Mouse (Mus musculus): ENCODE measurements around the gene Psap. TPM values are rescaled to one million over a fixed set of nuclear protein-coding genes. Genes with fewer than 3 reads are reported as not detected.
A peak's percentile ranks its signal among the peaks of the same experiment; 100 is the strongest.

Gene Psap
- polyA plus RNA-seq, 1 experiment from 2014 or later, result 69.5 TPM

DNA sequence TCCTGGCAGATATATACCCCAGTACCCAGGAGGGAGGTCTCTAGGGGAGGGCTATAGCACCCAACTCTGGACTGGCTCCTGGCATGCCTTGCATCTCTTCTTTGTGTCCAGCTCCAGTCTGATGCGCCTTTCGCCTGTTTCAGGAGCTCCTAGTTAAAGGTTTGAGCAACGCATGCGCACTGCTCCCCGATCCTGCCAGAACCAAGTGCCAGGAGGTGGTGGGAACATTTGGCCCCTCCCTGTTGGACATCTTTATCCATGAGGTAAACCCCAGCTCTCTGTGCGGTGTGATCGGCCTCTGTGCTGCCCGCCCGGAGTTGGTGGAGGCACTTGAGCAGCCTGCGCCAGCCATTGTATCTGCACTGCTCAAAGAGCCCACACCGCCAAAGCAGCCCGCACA lies 22.2 kb downstream of the Psap start:
- H3K4me2 ChIP-seq (replicated peaks; ENCODE audit: low read depth, low read length), result no peak overlapping the region
- WGBS, result 97% methylated on average over 12 of the region's 12 CpGs
- H3K9me3 ChIP-seq (ENCODE audit: control insufficient read depth, low read length), result no peaks in the 10 kb centered on the region
- no peak overlapping the region for H3K4me3 ChIP-seq (ENCODE audit: low read length)
- no peak for ATAC-seq (ENCODE audit: low FRiP score, low TSS enrichment)
- no peak overlapping the region for H3K9ac ChIP-seq (ENCODE audit: low read depth, low read length)
- H3K27ac ChIP-seq (ENCODE audit: low read depth, low read length), result no peak overlapping the region
- peaks cover 76% of the 10 kb centered on the region for H3K36me3 ChIP-seq (ENCODE audit: control insufficient read depth, insufficient read depth, low read length)
- H3K4me1 ChIP-seq (ENCODE audit: control insufficient read depth, insufficient read depth, low read length), result no peaks in the 10 kb centered on the region
- H3K27me3 ChIP-seq (ENCODE audit: control insufficient read depth, insufficient read depth, low read length), result no peaks in the 10 kb centered on the region

DNA sequence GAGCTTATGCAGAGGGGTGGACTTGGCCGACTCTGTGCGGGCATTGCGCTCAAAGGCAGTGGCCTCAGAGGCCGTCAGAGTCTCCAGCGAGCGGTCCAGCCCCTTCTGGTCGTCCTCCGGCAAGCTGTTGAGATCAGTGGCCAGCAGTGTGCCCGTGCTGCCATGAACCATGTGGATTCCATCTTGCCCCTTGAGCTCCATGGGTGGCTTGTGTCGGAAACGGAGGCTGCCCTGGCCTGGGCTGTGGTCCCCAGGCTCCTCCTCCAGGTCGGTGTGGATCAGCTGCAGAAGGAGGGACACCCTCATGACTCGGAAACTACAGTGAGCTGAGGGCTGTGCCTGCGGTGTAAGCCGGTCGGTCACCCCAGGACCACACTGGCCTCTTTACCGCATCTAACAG lies 26.0 kb downstream of the Psap start:
- peaks cover 48% of the 10 kb centered on the region for H3K36me3 ChIP-seq (ENCODE audit: control insufficient read depth, insufficient read depth, low read length)
- H3K4me1 ChIP-seq (ENCODE audit: control insufficient read depth, insufficient read depth, low read length), result no peaks in the 10 kb centered on the region
- H3K9ac ChIP-seq (ENCODE audit: low read depth, low read length), result no peak overlapping the region
- H3K27me3 ChIP-seq (ENCODE audit: control insufficient read depth, insufficient read depth, low read length), result no peaks in the 10 kb centered on the region
- H3K4me3 ChIP-seq (ENCODE audit: low read length), result no peak overlapping the region
- H3K9me3 ChIP-seq (ENCODE audit: control insufficient read depth, low read length), result no peaks in the 10 kb centered on the region
- no peak overlapping the region for H3K27ac ChIP-seq (ENCODE audit: low read depth, low read length)
- no peak for ATAC-seq (ENCODE audit: low FRiP score, low TSS enrichment)
- WGBS, result 85% methylated on average over 17 of the region's 17 CpGs
- no peak overlapping the region for H3K4me2 ChIP-seq (replicated peaks; ENCODE audit: low read depth, low read length)

DNA sequence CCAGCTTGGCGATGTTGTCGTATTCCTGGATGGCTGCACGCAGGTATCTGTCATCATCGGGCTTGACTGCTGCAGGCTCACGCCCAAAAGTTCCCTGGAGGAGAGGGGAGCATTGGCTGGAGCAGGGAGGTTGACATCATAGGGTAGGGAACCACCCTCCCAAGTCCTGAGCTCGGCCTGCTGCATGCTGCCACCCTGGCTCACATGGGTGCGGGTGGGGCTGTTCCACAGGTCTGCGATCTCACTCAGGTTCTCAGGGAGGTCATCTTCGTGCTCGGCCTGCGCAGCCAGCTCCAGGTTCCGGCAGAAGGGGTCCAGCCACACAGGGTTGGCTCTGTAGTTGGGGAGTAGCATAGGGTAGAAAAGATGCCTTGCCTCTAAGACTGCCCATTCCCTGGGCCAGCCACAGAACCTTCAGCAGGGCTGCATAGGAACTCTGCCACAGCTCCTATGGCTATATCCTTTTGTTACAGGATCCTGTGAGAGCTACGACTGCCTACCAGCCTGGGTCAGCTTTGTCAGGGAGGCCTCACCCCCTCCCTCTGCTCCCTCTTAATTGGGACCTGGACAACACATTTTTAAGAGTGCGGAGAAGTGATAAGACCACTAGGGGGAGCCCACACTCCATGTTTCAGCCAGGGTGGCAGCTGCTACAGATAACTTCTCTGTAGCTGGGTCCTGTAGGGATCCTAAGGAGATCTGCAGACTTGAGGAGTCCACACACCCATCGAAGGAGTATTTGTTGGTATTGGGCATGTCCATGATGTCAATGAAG lies 27.6 kb downstream of the Psap start:
- Histone ChIP-seq H3K9me3 (ENCODE audit: control insufficient read depth, low read length) (no peaks in the 10 kb centered on the region), H3K4me3 (ENCODE audit: low read length) (no peak overlapping the region), H3K27ac (ENCODE audit: low read depth, low read length) (no peak overlapping the region), H3K27me3 (ENCODE audit: control insufficient read depth, insufficient read depth, low read length) (no peaks in the 10 kb centered on the region), H3K36me3 (ENCODE audit: control insufficient read depth, insufficient read depth, low read length) (peaks cover 32% of the 10 kb centered on the region), H3K4me2 (replicated peaks; ENCODE audit: low read depth, low read length) (no peak overlapping the region), H3K4me1 (ENCODE audit: control insufficient read depth, insufficient read depth, low read length) (no peaks in the 10 kb centered on the region), H3K9ac (ENCODE audit: low read depth, low read length) (no peak overlapping the region)
- peak; percentile 44; the same call in 1 of the 2 replicates for ATAC-seq (ENCODE audit: low FRiP score, low TSS enrichment)
- 65% methylated on average over 15 of the region's 15 CpGs for WGBS

DNA sequence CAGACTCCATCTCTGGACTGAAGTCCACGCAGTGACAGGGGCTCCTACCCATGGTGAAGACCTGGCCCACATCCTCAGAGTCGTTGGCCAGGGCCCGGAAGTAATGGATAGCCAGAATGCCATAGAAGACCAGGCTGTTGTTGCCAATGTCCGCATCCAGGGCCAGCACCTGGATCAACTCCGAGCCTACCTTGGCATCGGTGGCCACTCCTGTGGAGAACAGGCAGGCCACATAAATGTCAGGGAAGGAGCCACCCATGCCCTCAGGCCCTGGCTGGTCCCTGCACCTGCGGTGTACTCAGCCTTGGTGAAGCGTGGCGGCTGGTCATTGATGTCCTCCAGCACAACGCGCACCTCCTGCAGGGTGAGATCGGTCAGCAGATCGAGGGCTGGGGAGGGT lies 33.2 kb downstream of the Psap start:
- no peaks in the 10 kb centered on the region for H3K9me3 ChIP-seq (ENCODE audit: control insufficient read depth, low read length)
- H3K4me2 ChIP-seq (replicated peaks; ENCODE audit: low read depth, low read length), result no peak overlapping the region
- H3K36me3 ChIP-seq (ENCODE audit: control insufficient read depth, insufficient read depth, low read length), result no peaks in the 10 kb centered on the region
- H3K27ac ChIP-seq (ENCODE audit: low read depth, low read length), result no peak overlapping the region
- H3K9ac ChIP-seq (ENCODE audit: low read depth, low read length), result no peak overlapping the region
- H3K4me1 ChIP-seq (ENCODE audit: control insufficient read depth, insufficient read depth, low read length), result no peaks in the 10 kb centered on the region
- 76% methylated on average over 13 of the region's 13 CpGs for WGBS
- no peak for ATAC-seq (ENCODE audit: low FRiP score, low TSS enrichment)
- no peaks in the 10 kb centered on the region for H3K27me3 ChIP-seq (ENCODE audit: control insufficient read depth, insufficient read depth, low read length)
- no peak overlapping the region for H3K4me3 ChIP-seq (ENCODE audit: low read length)

DNA sequence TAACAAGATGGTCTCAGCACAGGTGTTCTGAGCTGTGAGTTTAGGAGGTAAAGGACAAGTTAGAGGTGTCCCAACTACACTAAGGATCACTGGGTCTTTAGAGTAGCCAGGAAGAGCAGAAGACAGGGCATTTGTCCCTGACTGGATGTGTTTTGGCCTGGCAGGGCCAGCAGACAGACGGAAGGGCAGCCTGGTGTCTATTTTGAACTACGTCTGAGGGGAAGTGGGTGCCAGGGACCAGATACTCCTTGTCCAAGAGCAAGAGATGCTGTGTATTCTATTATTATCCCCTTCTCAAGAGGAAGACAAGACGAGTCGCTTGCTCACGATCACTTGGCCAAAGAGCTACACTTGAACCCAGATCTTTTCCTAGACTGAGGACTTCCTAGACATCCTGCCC lies 36.2 kb downstream of the Psap start:
- no peak overlapping the region for H3K27ac ChIP-seq (ENCODE audit: low read depth, low read length)
- no peaks in the 10 kb centered on the region for H3K9me3 ChIP-seq (ENCODE audit: control insufficient read depth, low read length)
- WGBS, result 89% methylated on average over 5 of the region's 5 CpGs
- no peak overlapping the region for H3K4me2 ChIP-seq (replicated peaks; ENCODE audit: low read depth, low read length)
- ATAC-seq (ENCODE audit: low FRiP score, low TSS enrichment), result no peak
- no peak overlapping the region for H3K9ac ChIP-seq (ENCODE audit: low read depth, low read length)
- no peaks in the 10 kb centered on the region for H3K4me1 ChIP-seq (ENCODE audit: control insufficient read depth, insufficient read depth, low read length)
- no peak overlapping the region for H3K4me3 ChIP-seq (ENCODE audit: low read length)
- no peaks in the 10 kb centered on the region for H3K27me3 ChIP-seq (ENCODE audit: control insufficient read depth, insufficient read depth, low read length)
- H3K36me3 ChIP-seq (ENCODE audit: control insufficient read depth, insufficient read depth, low read length), result no peaks in the 10 kb centered on the region

DNA sequence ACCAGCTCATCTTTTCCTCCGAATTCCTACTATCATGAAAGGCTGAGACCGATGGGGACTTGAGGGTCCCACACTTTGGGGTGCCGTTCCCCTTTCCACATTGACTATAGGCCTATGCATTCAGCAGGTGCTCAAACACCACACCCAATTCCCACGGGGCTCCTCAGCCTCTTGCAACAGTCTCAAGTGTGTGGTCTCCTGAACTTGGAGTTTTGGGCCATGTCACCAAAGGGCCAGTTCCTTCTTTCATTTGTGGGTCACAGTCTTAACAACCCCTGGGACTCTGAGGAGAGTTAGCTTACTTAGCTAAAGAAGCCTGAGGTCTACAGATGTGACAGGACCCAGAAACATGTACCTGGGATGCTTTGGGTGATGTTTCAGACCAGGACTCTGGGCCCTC lies 38.7 kb downstream of the Psap start:
- 92% methylated on average over 4 of the region's 4 CpGs for WGBS
- Histone ChIP-seq H3K4me1 (ENCODE audit: control insufficient read depth, insufficient read depth, low read length) (no peaks in the 10 kb centered on the region), H3K9ac (ENCODE audit: low read depth, low read length) (no peak overlapping the region), H3K36me3 (ENCODE audit: control insufficient read depth, insufficient read depth, low read length) (no peaks in the 10 kb centered on the region), H3K4me3 (ENCODE audit: low read length) (no peak overlapping the region), H3K9me3 (ENCODE audit: control insufficient read depth, low read length) (no peaks in the 10 kb centered on the region), H3K27me3 (ENCODE audit: control insufficient read depth, insufficient read depth, low read length) (no peaks in the 10 kb centered on the region), H3K27ac (ENCODE audit: low read depth, low read length) (no peak overlapping the region), H3K4me2 (replicated peaks; ENCODE audit: low read depth, low read length) (no peak overlapping the region)
- no peak for ATAC-seq (ENCODE audit: low FRiP score, low TSS enrichment)

DNA sequence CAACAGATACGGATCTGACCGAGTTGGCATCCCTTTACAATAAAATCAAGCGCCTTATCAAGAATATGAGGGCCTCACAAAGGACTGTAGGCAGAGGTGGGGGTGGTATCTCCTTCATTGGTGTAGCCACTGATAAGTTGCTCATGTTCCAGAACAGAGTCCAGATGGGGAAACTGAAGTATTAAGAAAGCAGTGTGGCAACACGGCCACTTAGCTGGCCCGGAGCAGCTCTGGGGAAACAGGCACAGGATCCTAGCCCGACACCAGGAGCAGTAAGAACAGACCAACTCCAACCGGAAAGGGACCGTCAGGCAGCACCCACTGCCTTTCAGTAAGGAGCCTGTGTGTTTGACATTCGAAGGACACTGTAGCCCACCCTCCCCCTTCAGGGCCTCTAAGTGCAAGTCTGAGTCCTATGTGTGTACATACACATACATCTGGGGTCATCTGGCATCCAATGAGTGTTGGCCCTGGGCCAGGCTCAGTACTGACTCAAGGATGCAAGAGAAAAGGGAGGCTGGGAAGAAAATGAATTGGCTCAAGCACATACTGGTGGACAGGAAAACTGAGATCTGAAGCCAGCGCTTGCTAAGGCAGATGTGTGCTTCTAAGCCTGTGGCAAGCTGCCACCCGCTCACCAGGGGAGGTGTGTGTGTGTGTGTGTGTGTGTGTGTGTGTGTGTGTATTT lies 51.7 kb downstream of the Psap start:
- ATAC-seq (ENCODE audit: low FRiP score, low TSS enrichment), result no peak
- Histone ChIP-seq H3K4me2 (replicated peaks; ENCODE audit: low read depth, low read length) (no peak overlapping the region), H3K9me3 (ENCODE audit: control insufficient read depth, low read length) (no peaks in the 10 kb centered on the region), H3K4me3 (ENCODE audit: low read length) (no peak overlapping the region), H3K27ac (ENCODE audit: low read depth, low read length) (no peak overlapping the region), H3K36me3 (ENCODE audit: control insufficient read depth, insufficient read depth, low read length) (no peaks in the 10 kb centered on the region), H3K27me3 (ENCODE audit: control insufficient read depth, insufficient read depth, low read length) (no peaks in the 10 kb centered on the region), H3K9ac (ENCODE audit: low read depth, low read length) (no peak overlapping the region), H3K4me1 (ENCODE audit: control insufficient read depth, insufficient read depth, low read length) (no peaks in the 10 kb centered on the region)
- WGBS, result 71% methylated on average over 11 of the region's 11 CpGs

DNA sequence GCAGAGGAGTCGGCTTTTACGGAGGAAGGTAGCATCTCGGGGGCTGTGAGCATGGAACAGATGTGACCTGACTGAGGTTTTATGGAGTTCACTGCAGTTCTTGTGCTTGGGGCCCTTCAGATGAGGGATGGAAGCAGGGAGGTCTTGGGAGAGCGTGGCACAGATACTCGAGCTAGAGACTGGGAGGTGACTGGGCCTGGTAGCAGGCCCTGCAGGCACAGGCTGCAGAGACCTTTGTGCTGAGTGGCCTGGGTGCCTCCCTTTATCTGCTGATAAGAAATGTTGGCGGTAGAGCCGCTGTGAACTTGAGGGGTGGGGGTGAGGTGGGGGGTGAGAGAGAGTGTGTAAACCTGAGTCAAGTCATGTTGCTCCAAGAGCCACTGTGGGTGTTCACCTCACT lies 57.2 kb downstream of the Psap start:
- no peak overlapping the region for H3K27ac ChIP-seq (ENCODE audit: low read depth, low read length)
- no peaks in the 10 kb centered on the region for H3K36me3 ChIP-seq (ENCODE audit: control insufficient read depth, insufficient read depth, low read length)
- ATAC-seq (ENCODE audit: low FRiP score, low TSS enrichment), result no peak
- H3K9ac ChIP-seq (ENCODE audit: low read depth, low read length), result no peak overlapping the region
- H3K4me2 ChIP-seq (replicated peaks; ENCODE audit: low read depth, low read length), result no peak overlapping the region
- no peaks in the 10 kb centered on the region for H3K4me1 ChIP-seq (ENCODE audit: control insufficient read depth, insufficient read depth, low read length)
- 69% methylated on average over 7 of the region's 7 CpGs for WGBS
- H3K4me3 ChIP-seq (ENCODE audit: low read length), result no peak overlapping the region
- H3K9me3 ChIP-seq (ENCODE audit: control insufficient read depth, low read length), result no peaks in the 10 kb centered on the region; the same call in 1 of the 2 replicates
- H3K27me3 ChIP-seq (ENCODE audit: control insufficient read depth, insufficient read depth, low read length), result no peaks in the 10 kb centered on the region

DNA sequence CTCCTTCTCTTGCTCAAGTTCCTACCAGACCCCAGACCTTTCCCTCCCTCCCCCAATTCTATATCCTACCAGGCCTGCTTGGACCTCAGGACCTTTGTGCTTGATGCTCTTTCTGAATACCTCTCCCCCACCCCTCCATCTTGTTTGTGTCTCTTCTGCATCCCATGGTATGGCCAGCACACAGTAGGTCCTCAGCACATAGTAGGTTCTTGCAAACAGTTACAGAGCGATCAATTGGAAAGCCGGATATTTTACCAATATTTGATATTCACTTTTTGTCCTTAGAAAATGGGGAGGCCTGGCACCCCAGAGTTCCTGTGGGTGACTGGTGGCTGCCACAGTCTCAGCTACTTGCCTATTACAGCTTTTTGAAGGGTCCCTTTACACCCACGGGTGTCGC lies 57.6 kb downstream of the Psap start:
- Histone ChIP-seq H3K36me3 (ENCODE audit: control insufficient read depth, insufficient read depth, low read length) (no peaks in the 10 kb centered on the region), H3K4me2 (replicated peaks; ENCODE audit: low read depth, low read length) (no peak overlapping the region), H3K9me3 (ENCODE audit: control insufficient read depth, low read length) (no peaks in the 10 kb centered on the region; the same call in 1 of the 2 replicates), H3K27me3 (ENCODE audit: control insufficient read depth, insufficient read depth, low read length) (no peaks in the 10 kb centered on the region), H3K27ac (ENCODE audit: low read depth, low read length) (no peak overlapping the region), H3K9ac (ENCODE audit: low read depth, low read length) (no peak overlapping the region), H3K4me1 (ENCODE audit: control insufficient read depth, insufficient read depth, low read length) (no peaks in the 10 kb centered on the region), H3K4me3 (ENCODE audit: low read length) (no peak overlapping the region)
- ATAC-seq (ENCODE audit: low FRiP score, low TSS enrichment), result no peak
- WGBS, result 91% methylated on average over 4 of the region's 4 CpGs
